Mouse (Mus musculus) left cerebral cortex, adult 11 months (tissue): Measurements from ENCODE around the gene C130079G13Rik.
"Not testable (repeated sequence)": the region's sequence is repeated elsewhere in the genome, so short reads cannot be mapped to it uniquely, and the experiment has no call there.

Experiments
- DNase-seq: peaks from one replicate; pipeline ENCODE4 v3.0.0; 2022; ENCODE audit warnings: low spot score

Gene C130079G13Rik

GRCm38 (mm10) chr3:59924914-59925313 lies at the start of gene C130079G13Rik:
Gene C130079G13Rik, plus strand, starts transcription at chr3:59925214.
- DNase-seq: no peak

GRCm38 (mm10) chr3:59877601-59878000 lies 47.4 kb upstream of the C130079G13Rik start:
- DNase-seq: not testable (repeated sequence)

- DNase-seq: not testable (repeated sequence)
Observed at GRCm38 (mm10) chr3:59879801-59880554, 45.0 kb upstream of the C130079G13Rik start.

- DNase-seq: no peak
Observed at GRCm38 (mm10) chr3:59893276-59893675, 31.7 kb upstream of the C130079G13Rik start.

GRCm38 (mm10) chr3:59934621-59935020 lies 9.6 kb downstream of the C130079G13Rik start:
- no peak for DNase-seq

GRCm38 (mm10) chr3:59947294-59947950 lies 22.4 kb downstream of the C130079G13Rik start:
- DNase-seq: no peak

- DNase-seq: no peak
Observed at GRCm38 (mm10) chr3:59970891-59971290, 45.9 kb downstream of the C130079G13Rik start.

GRCm38 (mm10) chr3:59974591-59974990 lies 49.6 kb downstream of the C130079G13Rik start:
- no peak for DNase-seq
